Mouse (Mus musculus) heart, embryonic 15.5 days (tissue): ENCODE results near the gene Rhcg. TPM values are rescaled to one million over a fixed set of nuclear protein-coding genes. Genes with fewer than 3 reads are reported as not detected.

ENCODE experiments used
- ATAC-seq: fragments of 200-750 bp; cut with Nextera tagmentation; replicated peaks from 2 replicates; pipeline ENCODE4 v1.8.0; 2017; ENCODE audit warnings: low read depth, moderate TSS enrichment; ENCODE audit not compliant: insufficient number of reproducible peaks, insufficient read depth, low FRiP score
- H3K27ac ChIP-seq: fragments of 300-500 bp; sonication (generic); 2 replicates; pipeline ENCODE4 v1.5.1; 2015; ENCODE audit warnings: mild to moderate bottlenecking, inconsistent platforms
- H3K27me3 ChIP-seq: fragments of 300-500 bp; sonication (generic); 2 replicates; pipeline ENCODE4 v1.6.1; 2015; ENCODE audit warnings: inconsistent platforms
- H3K36me3 ChIP-seq: fragments of 300-500 bp; sonication (generic); 2 replicates; pipeline ENCODE4 v1.6.1; 2015; ENCODE audit warnings: mild to moderate bottlenecking, inconsistent platforms
- H3K4me1 ChIP-seq: fragments of 300-500 bp; sonication (generic); replicated peaks from 2 replicates; pipeline ENCODE4 v1.6.1; 2015; ENCODE audit warnings: inconsistent platforms
- H3K4me2 ChIP-seq: fragments of 300-500 bp; sonication (generic); 2 replicates; pipeline ENCODE4 v1.6.1; 2015; ENCODE audit warnings: inconsistent platforms, mild to moderate bottlenecking, moderate library complexity
- H3K4me3 ChIP-seq: fragments of 300-500 bp; sonication (generic); 2 replicates; pipeline ENCODE4 v1.5.1; 2015; ENCODE audit warnings: mild to moderate bottlenecking, inconsistent platforms
- H3K9ac ChIP-seq: fragments of 300-500 bp; sonication (generic); 2 replicates; pipeline ENCODE4 v1.6.1; 2015; ENCODE audit warnings: mild to moderate bottlenecking, inconsistent platforms
- H3K9me3 ChIP-seq: fragments of 300-500 bp; sonication (generic); replicated peaks from 2 replicates; pipeline ENCODE4 v1.6.1; 2016; ENCODE audit warnings: inconsistent platforms
- WGBS: fragments of 180-500 bp; shearing (Covaris S2); methylation state at CpG from one replicate; pipeline ENCODE4 v1.1.7; 2015; ENCODE audit warnings: mixed read lengths; 5-methylcytosine and 5-hydroxymethylcytosine counted together
- polyA plus RNA-seq: library from polyadenylated mRNA; unstranded; fragments of >200 nt; fragmentation: Nextera tagmentation; extraction: Ambion mirVana; gene quantifications from 2 replicates; pipeline ENCODE4 v1.2.1, GENCODE M21; 2015

The Rhcg gene
- 0.10 TPM in 1 of 2 replicates, not detected in the other for polyA plus RNA-seq

DNA sequence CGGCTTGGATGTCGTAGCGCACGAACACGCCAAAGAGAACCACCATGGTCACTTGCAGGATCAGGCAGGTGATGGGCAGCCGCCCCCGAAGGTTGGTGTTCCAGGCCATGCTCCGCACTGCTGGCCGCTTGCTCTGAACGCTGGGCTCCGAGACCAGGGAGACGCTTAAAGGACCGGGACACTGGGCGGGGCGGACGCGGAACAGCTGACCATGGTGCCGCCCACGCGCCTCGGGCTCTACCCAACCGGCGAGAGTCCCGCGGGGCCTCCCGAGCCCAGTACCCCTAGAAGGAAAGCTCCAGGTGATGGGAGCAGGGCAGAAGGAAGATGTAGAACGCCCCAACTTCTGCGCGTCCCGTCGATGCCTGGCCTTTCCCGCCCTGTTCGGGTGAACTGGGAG lies at the start of gene Rhcg:
Gene Rhcg, minus strand, starts transcription at position 240 of the 400 bp plus-strand sequence.
- Histone ChIP-seq H3K4me2 (peak within 1 kb of the TSS; percentile 55), H3K4me3 (peak within 1 kb of the TSS; percentile 33), H3K27ac (no peak within 1 kb of the TSS), H3K4me1 (peaks cover 7% of the 10 kb centered on the region), H3K36me3 (no peaks in the 10 kb centered on the region), H3K27me3 (peaks cover 67% of the 10 kb centered on the region), H3K9ac (no peak within 1 kb of the TSS), H3K9me3 (no peaks in the 10 kb centered on the region)
- no peak for ATAC-seq
- 8% methylated on average over 33 of the region's 33 CpGs for WGBS

DNA sequence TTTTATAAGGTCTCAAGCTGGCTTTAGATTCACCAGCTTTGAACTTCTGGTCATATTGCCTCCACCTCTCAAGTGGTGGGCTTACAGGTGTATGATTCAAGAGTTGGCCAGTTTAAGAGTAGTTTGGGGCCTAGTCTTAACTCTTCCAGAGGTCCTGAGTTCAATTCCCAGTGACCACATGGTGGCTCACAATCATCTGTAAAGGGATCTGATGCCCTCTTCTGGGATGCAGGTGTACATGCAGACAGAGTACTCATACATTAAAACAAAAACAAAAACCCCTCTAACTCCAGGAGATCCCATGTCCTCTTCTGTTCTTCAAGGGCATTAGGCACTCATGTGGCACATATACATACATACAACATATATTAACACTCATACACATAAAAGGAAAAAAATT lies 49.2 kb upstream of the Rhcg start:
- H3K9ac ChIP-seq = no peak overlapping the region
- H3K27ac ChIP-seq = no peak overlapping the region
- peaks cover 44% of the 10 kb centered on the region for H3K36me3 ChIP-seq
- no peak for ATAC-seq
- peaks cover 12% of the 10 kb centered on the region for H3K4me1 ChIP-seq
- H3K4me2 ChIP-seq = no peak overlapping the region
- H3K4me3 ChIP-seq = no peak overlapping the region
- H3K27me3 ChIP-seq = no peaks in the 10 kb centered on the region
- no peaks in the 10 kb centered on the region for H3K9me3 ChIP-seq

DNA sequence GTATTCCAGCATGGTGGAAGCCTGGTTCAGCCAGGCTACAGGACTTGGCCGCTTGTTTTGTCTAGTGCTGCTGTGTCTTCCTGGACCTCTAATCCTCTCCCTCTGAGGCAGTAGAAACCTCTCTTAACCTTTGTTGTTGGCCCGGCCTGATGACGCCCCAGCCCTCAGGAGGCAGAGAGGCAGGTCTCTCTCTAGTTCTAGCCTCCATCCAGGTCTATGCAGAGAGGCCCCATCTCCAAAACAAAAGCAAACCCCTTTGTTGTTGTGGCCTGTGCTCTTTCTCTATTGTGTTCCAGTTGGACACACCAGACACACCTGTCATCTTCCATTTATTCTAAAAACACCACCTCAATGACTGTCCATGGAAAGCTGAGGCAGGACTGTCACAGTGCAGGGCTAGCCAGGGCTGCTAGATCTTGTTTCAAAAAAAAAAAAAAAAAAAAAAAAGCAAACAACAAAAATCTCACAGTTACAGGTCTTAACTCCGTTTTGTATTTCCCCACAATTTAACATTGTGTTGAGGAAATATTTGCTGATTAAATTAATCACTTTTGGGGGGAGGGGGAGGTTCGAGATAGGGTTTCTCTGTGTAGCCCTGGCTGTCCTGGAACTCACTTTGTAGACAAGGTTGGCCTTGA lies 43.9 kb upstream of the Rhcg start:
- Histone ChIP-seq H3K36me3 (peaks cover 3% of the 10 kb centered on the region; the same call in 1 of the 2 replicates), H3K27me3 (no peaks in the 10 kb centered on the region), H3K4me2 (peak overlapping the region; percentile 99), H3K4me1 (peaks cover 29% of the 10 kb centered on the region), H3K9ac (peak overlapping the region; percentile 88), H3K4me3 (peak overlapping the region; percentile 97), H3K9me3 (no peaks in the 10 kb centered on the region), H3K27ac (no peak overlapping the region)
- WGBS = 12% methylated on average over 5 of the region's 5 CpGs
- no peak for ATAC-seq

GRCm38 (mm10) chr7:79660291-79661150 lies 43.1 kb upstream of the Rhcg start:
- Histone ChIP-seq H3K9me3 (no peaks in the 10 kb centered on the region), H3K4me2 (peak overlapping the region; percentile 99), H3K9ac (peak overlapping the region; percentile 88), H3K36me3 (0 out of 2 replicates have a peak, but pooled peaks cover under 1% of the 10 kb centered on the region), H3K4me1 (peaks cover 29% of the 10 kb centered on the region), H3K4me3 (peak overlapping the region; percentile 97), H3K27ac (peak overlapping the region; percentile 36; the same call in 1 of the 2 replicates), H3K27me3 (no peaks in the 10 kb centered on the region)
- WGBS = under 1% methylated on average over 72 of the region's 73 CpGs
- ATAC-seq = peak; percentile 7; the same call in 1 of the 2 replicates

DNA sequence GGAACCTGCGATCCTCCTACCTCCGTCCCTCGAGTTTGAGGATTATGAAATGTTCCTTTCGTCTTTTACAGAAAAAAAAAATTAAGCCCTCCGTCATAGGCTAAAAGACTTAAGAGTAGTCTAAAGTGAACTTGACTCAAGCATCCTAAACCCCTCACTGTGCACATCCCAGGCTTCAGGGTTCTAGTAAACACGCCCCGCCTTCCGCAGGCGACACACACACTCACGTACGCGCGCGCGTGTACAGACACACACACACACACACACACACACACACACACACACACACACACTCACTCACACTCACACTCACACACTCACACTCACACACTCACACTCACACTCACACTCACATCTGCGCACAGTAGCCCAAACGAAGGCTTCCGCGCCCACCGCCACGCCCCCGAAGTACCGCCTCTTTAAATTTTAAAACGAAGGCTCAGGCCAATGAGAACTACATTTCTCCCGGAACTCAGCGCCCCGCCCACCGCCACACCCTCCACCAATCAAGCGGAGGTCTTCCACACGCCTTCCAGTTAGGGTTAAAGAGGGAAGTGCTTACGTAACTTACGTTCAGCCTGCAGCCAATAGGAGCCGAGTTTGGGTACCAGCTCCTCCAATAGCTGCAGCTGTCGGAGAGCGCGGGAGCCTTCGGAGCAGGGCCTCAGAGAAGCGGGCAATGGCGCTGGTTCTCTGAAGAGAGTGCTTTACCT lies 42.3 kb upstream of the Rhcg start, which contains the start of gene Ticrr:
Gene Ticrr, plus strand, starts transcription at position 619 of the 713 bp plus-strand sequence.
- H3K9me3 ChIP-seq = no peaks in the 10 kb centered on the region
- peak within 1 kb of the TSS; percentile 88 for H3K9ac ChIP-seq
- peaks cover 29% of the 10 kb centered on the region for H3K4me1 ChIP-seq
- H3K4me2 ChIP-seq = peak within 1 kb of the TSS; percentile 99
- WGBS = under 1% methylated on average over 39 of the region's 39 CpGs
- H3K4me3 ChIP-seq = peak within 1 kb of the TSS; percentile 97
- peak within 1 kb of the TSS; percentile 36; the same call in 1 of the 2 replicates for H3K27ac ChIP-seq
- ATAC-seq = peak; percentile 99
- no peaks in the 10 kb centered on the region for H3K36me3 ChIP-seq
- H3K27me3 ChIP-seq = no peaks in the 10 kb centered on the region

DNA sequence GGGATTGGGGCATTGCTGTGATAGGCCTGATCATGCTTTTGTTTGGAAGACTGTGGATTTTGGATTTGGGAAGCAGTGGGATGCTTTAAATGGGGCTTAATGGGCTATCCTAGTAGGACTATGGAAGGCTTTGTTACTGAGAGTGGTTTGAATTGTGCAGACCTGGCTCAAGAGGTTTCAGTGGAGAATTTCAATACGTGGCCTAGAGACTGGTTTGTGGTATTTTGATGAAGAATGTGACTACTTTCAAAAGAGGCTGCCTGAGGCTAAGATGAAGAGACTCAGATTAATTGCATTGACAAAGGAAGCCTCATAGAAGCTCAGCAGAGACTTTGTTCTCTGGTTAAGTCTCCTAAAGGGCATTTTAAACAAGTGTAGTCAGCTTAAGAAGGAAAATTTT lies 37.1 kb upstream of the Rhcg start:
- Histone ChIP-seq H3K4me3 (no peak overlapping the region), H3K36me3 (no peaks in the 10 kb centered on the region), H3K4me2 (no peak overlapping the region), H3K27me3 (no peaks in the 10 kb centered on the region), H3K9me3 (no peaks in the 10 kb centered on the region), H3K4me1 (peaks cover 5% of the 10 kb centered on the region), H3K9ac (no peak overlapping the region), H3K27ac (no peak overlapping the region)
- no peak for ATAC-seq
- 47% methylated on average over 1 of the region's 1 CpGs for WGBS

- Histone ChIP-seq H3K4me2 (no peak overlapping the region), H3K4me3 (no peak overlapping the region), H3K27ac (no peak overlapping the region), H3K9me3 (no peaks in the 10 kb centered on the region), H3K4me1 (peaks cover 2% of the 10 kb centered on the region), H3K9ac (no peak overlapping the region), H3K27me3 (no peaks in the 10 kb centered on the region), H3K36me3 (no peaks in the 10 kb centered on the region)
- no peak for ATAC-seq
- WGBS = 84% methylated on average over 1 of the region's 1 CpGs
Measured at GRCm38 (mm10) chr7:79654185-79654584, 36.7 kb upstream of the Rhcg start.

DNA sequence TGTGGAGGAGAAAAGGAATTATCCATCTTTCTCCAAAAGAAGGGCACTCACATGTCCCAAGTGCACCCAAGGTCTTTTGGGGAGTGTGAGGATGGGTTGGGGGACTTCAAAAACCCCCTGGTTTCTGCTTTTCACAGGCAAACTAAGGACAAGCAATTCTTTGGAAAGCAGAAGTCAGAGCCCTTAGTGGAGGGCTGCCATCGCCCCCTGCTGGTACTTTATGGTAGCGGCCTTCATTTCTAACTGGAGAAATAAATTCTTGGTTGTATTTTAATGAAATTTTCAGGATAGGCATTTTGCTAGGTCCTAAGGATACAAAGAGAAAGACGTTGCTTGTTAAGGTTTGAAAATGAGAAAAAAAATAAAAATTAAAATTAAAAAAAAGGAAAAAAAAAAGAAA lies 31.5 kb upstream of the Rhcg start:
- no peak for ATAC-seq
- peaks cover 4% of the 10 kb centered on the region; the same call in 1 of the 2 replicates for H3K27me3 ChIP-seq
- H3K27ac ChIP-seq = no peak overlapping the region
- WGBS = 8% methylated on average over 3 of the region's 3 CpGs
- peaks cover 13% of the 10 kb centered on the region for H3K4me1 ChIP-seq
- no peak overlapping the region for H3K4me3 ChIP-seq
- no peak overlapping the region for H3K9ac ChIP-seq
- H3K36me3 ChIP-seq = no peaks in the 10 kb centered on the region
- no peaks in the 10 kb centered on the region for H3K9me3 ChIP-seq
- H3K4me2 ChIP-seq = no peak overlapping the region

DNA sequence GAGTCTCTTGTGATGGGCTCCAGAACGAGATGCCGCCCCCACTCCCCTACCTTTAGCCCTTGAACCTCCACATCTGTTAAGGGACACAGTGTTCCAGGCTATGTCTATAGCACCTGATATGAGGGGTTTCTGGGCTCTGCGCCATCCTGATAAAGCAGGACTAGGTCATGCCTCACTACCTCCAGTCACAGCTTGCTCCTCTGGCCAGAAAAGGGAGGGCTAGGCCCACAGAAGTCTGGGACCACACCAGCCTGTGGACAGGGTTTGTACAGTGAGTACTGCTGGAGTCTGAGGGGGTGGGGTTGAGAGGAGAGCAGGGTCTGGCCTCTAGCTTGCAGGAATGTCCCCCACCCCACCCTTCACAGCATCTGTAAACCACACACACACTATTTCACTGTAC lies 29.8 kb upstream of the Rhcg start:
- peaks cover 13% of the 10 kb centered on the region for H3K4me1 ChIP-seq
- H3K9me3 ChIP-seq = no peaks in the 10 kb centered on the region
- H3K9ac ChIP-seq = no peak overlapping the region
- no peak overlapping the region for H3K27ac ChIP-seq
- no peaks in the 10 kb centered on the region for H3K36me3 ChIP-seq
- peaks cover 4% of the 10 kb centered on the region; the same call in 1 of the 2 replicates for H3K27me3 ChIP-seq
- no peak overlapping the region for H3K4me3 ChIP-seq
- WGBS = 50% methylated on average over 3 of the region's 3 CpGs
- ATAC-seq = peak; percentile 73; the same call in 1 of the 2 replicates
- no peak overlapping the region for H3K4me2 ChIP-seq

DNA sequence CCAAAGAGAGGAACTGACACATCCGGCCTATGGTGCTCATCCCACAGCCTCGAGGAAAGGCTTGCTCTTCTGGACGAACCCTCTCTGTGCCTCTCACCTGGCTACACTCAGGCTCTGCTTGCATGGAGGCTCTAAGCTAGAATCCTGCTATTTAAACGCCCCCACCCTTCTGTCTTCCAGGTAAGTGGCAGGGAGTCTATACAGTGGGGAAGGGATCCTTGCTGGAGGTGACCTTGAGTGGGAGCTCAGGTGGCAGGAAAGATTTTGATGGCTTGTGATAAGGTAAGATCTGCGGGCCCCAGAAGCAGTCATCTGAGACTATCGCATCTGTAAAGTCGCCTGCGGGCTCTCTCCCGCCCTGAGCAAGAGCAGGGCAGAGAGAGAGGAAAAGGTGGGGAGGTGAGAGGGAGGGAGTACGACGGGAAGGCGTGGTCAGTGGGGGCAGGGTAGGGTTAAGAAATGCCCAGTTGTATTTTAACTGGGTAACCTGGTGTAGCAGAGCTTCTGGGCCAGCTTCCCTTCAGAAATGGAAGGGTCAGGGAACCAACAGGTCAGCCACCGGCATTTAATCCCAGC lies 14.4 kb upstream of the Rhcg start:
- Histone ChIP-seq H3K27ac (no peak overlapping the region), H3K4me1 (no peaks in the 10 kb centered on the region), H3K9ac (no peak overlapping the region), H3K4me2 (no peak overlapping the region), H3K9me3 (no peaks in the 10 kb centered on the region), H3K27me3 (peaks cover 20% of the 10 kb centered on the region), H3K4me3 (no peak overlapping the region), H3K36me3 (no peaks in the 10 kb centered on the region)
- no peak for ATAC-seq
- 17% methylated on average over 13 of the region's 13 CpGs for WGBS
